Mouse (Mus musculus) liver, embryonic 12.5 days (tissue): ENCODE results near the gene Nudt16l1. TPM values are rescaled to one million over a fixed set of nuclear protein-coding genes. Genes with fewer than 3 reads are reported as not detected.

Source experiments
- ATAC-seq: fragments of 200-750 bp; cut with Nextera tagmentation; 2 replicates; pipeline ENCODE4 v1.8.0; 2017; ENCODE audit warnings: moderate number of reproducible peaks, mild to moderate bottlenecking, moderate library complexity
- H3K27ac ChIP-seq: fragments of 300-500 bp; sonication (generic); 2 replicates; pipeline ENCODE4 v1.5.1; 2016; ENCODE audit warnings: mild to moderate bottlenecking
- H3K27me3 ChIP-seq: fragments of 300-500 bp; sonication (generic); replicated peaks from 2 replicates; pipeline ENCODE4 v1.6.1; 2016; ENCODE audit warnings: mild to moderate bottlenecking, moderate library complexity
- H3K36me3 ChIP-seq: fragments of 300-500 bp; sonication (generic); 2 replicates; pipeline ENCODE4 v1.6.1; 2016; ENCODE audit warnings: mild to moderate bottlenecking, moderate library complexity
- H3K4me1 ChIP-seq: fragments of 300-500 bp; sonication (generic); 2 replicates; pipeline ENCODE4 v1.6.1; 2016
- H3K4me2 ChIP-seq: fragments of 300-500 bp; sonication (generic); 2 replicates; pipeline ENCODE4 v1.6.1; 2016; ENCODE audit warnings: mild to moderate bottlenecking, moderate library complexity
- H3K4me3 ChIP-seq: fragments of 300-500 bp; sonication (generic); 2 replicates; pipeline ENCODE4 v1.5.1; 2016; ENCODE audit warnings: mild to moderate bottlenecking, moderate library complexity
- H3K9ac ChIP-seq: fragments of 300-500 bp; sonication (generic); 2 replicates; pipeline ENCODE4 v1.6.1; 2016; ENCODE audit warnings: mild to moderate bottlenecking, moderate library complexity
- H3K9me3 ChIP-seq: fragments of 300-500 bp; sonication (generic); replicated peaks from 2 replicates; pipeline ENCODE4 v1.6.1; 2016; ENCODE audit warnings: mild to moderate bottlenecking, moderate library complexity
- WGBS: fragments of 180-500 bp; shearing (Covaris S2); methylation state at CpG from one replicate; pipeline ENCODE4 v1.1.7; 2016; ENCODE audit not compliant: insufficient replicate concordance; 5-methylcytosine and 5-hydroxymethylcytosine counted together
- polyA plus RNA-seq: library from polyadenylated mRNA; unstranded; fragments of >200 nt; fragmentation: Nextera tagmentation; extraction: Ambion mirVana; gene quantifications from 2 replicates; pipeline ENCODE4 v1.2.1, GENCODE M21; 2016

The Nudt16l1 gene
- polyA plus RNA-seq, 1 experiment from 2014 or later: 62.7 TPM

- Histone ChIP-seq H3K9me3 (no peaks in the 10 kb centered on the region), H3K9ac (no peak overlapping the region), H3K4me3 (no peak overlapping the region), H3K4me2 (no peak overlapping the region), H3K27me3 (no peaks in the 10 kb centered on the region), H3K36me3 (peaks cover 13% of the 10 kb centered on the region), H3K27ac (no peak overlapping the region), H3K4me1 (peaks cover 32% of the 10 kb centered on the region)
- 86% methylated on average over 3 of the region's 3 CpGs for WGBS
- no peak for ATAC-seq
Observed at GRCm38 (mm10) chr16:4904878-4905277, 33.7 kb upstream of the Nudt16l1 start.

GRCm38 (mm10) chr16:4905591-4905990 is 33.0 kb upstream of the Nudt16l1 start:
- H3K4me2 ChIP-seq: no peak overlapping the region
- no peaks in the 10 kb centered on the region for H3K27me3 ChIP-seq
- no peak overlapping the region for H3K4me3 ChIP-seq
- H3K9me3 ChIP-seq: no peaks in the 10 kb centered on the region
- no peak overlapping the region for H3K9ac ChIP-seq
- WGBS: 29% methylated on average over 1 of the region's 1 CpGs
- peaks cover 19% of the 10 kb centered on the region for H3K36me3 ChIP-seq
- peaks cover 32% of the 10 kb centered on the region for H3K4me1 ChIP-seq
- H3K27ac ChIP-seq: no peak overlapping the region
- ATAC-seq: no peak

GRCm38 (mm10) chr16:4906559-4906958 is 32.0 kb upstream of the Nudt16l1 start:
- H3K4me1 ChIP-seq: peaks cover 32% of the 10 kb centered on the region
- no peak overlapping the region for H3K4me3 ChIP-seq
- H3K9ac ChIP-seq: no peak overlapping the region
- H3K27me3 ChIP-seq: no peaks in the 10 kb centered on the region
- no peaks in the 10 kb centered on the region for H3K9me3 ChIP-seq
- H3K4me2 ChIP-seq: no peak overlapping the region
- peaks cover 28% of the 10 kb centered on the region for H3K36me3 ChIP-seq
- ATAC-seq: no peak
- H3K27ac ChIP-seq: no peak overlapping the region

- WGBS: 54% methylated on average over 2 of the region's 2 CpGs
- Histone ChIP-seq H3K4me3 (no peak overlapping the region), H3K9me3 (no peaks in the 10 kb centered on the region), H3K4me2 (no peak overlapping the region), H3K36me3 (peaks cover 37% of the 10 kb centered on the region), H3K27ac (no peak overlapping the region), H3K27me3 (no peaks in the 10 kb centered on the region), H3K4me1 (peaks cover 38% of the 10 kb centered on the region), H3K9ac (no peak overlapping the region)
- 0 out of 2 replicates have a peak, but pooled peaks have one; percentile 17 for ATAC-seq
Observed at GRCm38 (mm10) chr16:4907386-4907785, 31.2 kb upstream of the Nudt16l1 start.

- peaks cover 42% of the 10 kb centered on the region for H3K4me1 ChIP-seq
- H3K4me3 ChIP-seq: no peak overlapping the region
- H3K27me3 ChIP-seq: no peaks in the 10 kb centered on the region
- no peak overlapping the region for H3K27ac ChIP-seq
- peak; percentile 62 for ATAC-seq
- 36% methylated on average over 5 of the region's 5 CpGs for whole genome bisulfite sequencing
- H3K9me3 ChIP-seq: no peaks in the 10 kb centered on the region
- peak overlapping the region; percentile 26; the same call in 1 of the 2 replicates for H3K4me2 ChIP-seq
- no peak overlapping the region for H3K9ac ChIP-seq
- peaks cover 41% of the 10 kb centered on the region for H3K36me3 ChIP-seq
Observed at GRCm38 (mm10) chr16:4907972-4908371, 30.6 kb upstream of the Nudt16l1 start.

GRCm38 (mm10) chr16:4909745-4910144 is 28.8 kb upstream of the Nudt16l1 start:
- ATAC-seq: no peak
- no peak overlapping the region for H3K4me2 ChIP-seq
- H3K4me1 ChIP-seq: peaks cover 36% of the 10 kb centered on the region
- no peak overlapping the region for H3K9ac ChIP-seq
- no peaks in the 10 kb centered on the region for H3K9me3 ChIP-seq
- H3K27me3 ChIP-seq: no peaks in the 10 kb centered on the region
- no peak overlapping the region for H3K27ac ChIP-seq
- H3K36me3 ChIP-seq: peaks cover 41% of the 10 kb centered on the region
- H3K4me3 ChIP-seq: no peak overlapping the region
- WGBS: 91% methylated on average over 2 of the region's 2 CpGs

- peaks cover 49% of the 10 kb centered on the region for H3K36me3 ChIP-seq
- H3K27me3 ChIP-seq: no peaks in the 10 kb centered on the region
- no peak overlapping the region for H3K9ac ChIP-seq
- 87% methylated on average over 8 of the region's 8 CpGs for WGBS
- H3K4me3 ChIP-seq: no peak overlapping the region
- no peaks in the 10 kb centered on the region for H3K9me3 ChIP-seq
- no peak for ATAC-seq
- no peak overlapping the region for H3K4me2 ChIP-seq
- H3K4me1 ChIP-seq: peaks cover 26% of the 10 kb centered on the region
- H3K27ac ChIP-seq: no peak overlapping the region
Observed at GRCm38 (mm10) chr16:4910758-4911157, 27.8 kb upstream of the Nudt16l1 start.

GRCm38 (mm10) chr16:4912074-4912648 is 26.4 kb upstream of the Nudt16l1 start:
- 63% methylated on average over 10 of the region's 10 CpGs for WGBS
- Histone ChIP-seq H3K9ac (no peak overlapping the region), H3K36me3 (peaks cover 59% of the 10 kb centered on the region), H3K27me3 (no peaks in the 10 kb centered on the region), H3K9me3 (no peaks in the 10 kb centered on the region), H3K4me3 (no peak overlapping the region), H3K4me1 (peaks cover 26% of the 10 kb centered on the region), H3K4me2 (no peak overlapping the region), H3K27ac (peak overlapping the region; percentile 23; the same call in 1 of the 2 replicates)
- peak; percentile 18 for ATAC-seq

GRCm38 (mm10) chr16:4912907-4913782 is 25.4 kb upstream of the Nudt16l1 start:
- ATAC-seq: peak; percentile 14
- H3K4me1 ChIP-seq: peaks cover 17% of the 10 kb centered on the region
- H3K4me2 ChIP-seq: peak overlapping the region; percentile 30
- no peaks in the 10 kb centered on the region for H3K27me3 ChIP-seq
- H3K36me3 ChIP-seq: peaks cover 56% of the 10 kb centered on the region
- no peak overlapping the region for H3K9ac ChIP-seq
- WGBS: 54% methylated on average over 11 of the region's 11 CpGs
- H3K4me3 ChIP-seq: no peak overlapping the region
- peak overlapping the region; percentile 49 for H3K27ac ChIP-seq
- H3K9me3 ChIP-seq: no peaks in the 10 kb centered on the region

- no peaks in the 10 kb centered on the region for H3K27me3 ChIP-seq
- peaks cover 15% of the 10 kb centered on the region for H3K4me1 ChIP-seq
- peaks cover 55% of the 10 kb centered on the region for H3K36me3 ChIP-seq
- WGBS: 34% methylated on average over 12 of the region's 12 CpGs
- H3K4me3 ChIP-seq: no peak overlapping the region
- peak overlapping the region; percentile 30 for H3K4me2 ChIP-seq
- no peak overlapping the region for H3K9ac ChIP-seq
- ATAC-seq: peak; percentile 31
- H3K9me3 ChIP-seq: no peaks in the 10 kb centered on the region
- H3K27ac ChIP-seq: peak overlapping the region; percentile 49
Observed at GRCm38 (mm10) chr16:4913783-4914735, 24.5 kb upstream of the Nudt16l1 start.

- Histone ChIP-seq H3K27ac (no peak overlapping the region), H3K9ac (no peak overlapping the region), H3K4me1 (peaks cover 15% of the 10 kb centered on the region), H3K4me3 (no peak overlapping the region), H3K9me3 (no peaks in the 10 kb centered on the region), H3K4me2 (no peak overlapping the region), H3K27me3 (no peaks in the 10 kb centered on the region), H3K36me3 (peaks cover 37% of the 10 kb centered on the region)
- WGBS: 67% methylated on average over 3 of the region's 3 CpGs
- no peak for ATAC-seq
Observed at GRCm38 (mm10) chr16:4915931-4916330, 22.6 kb upstream of the Nudt16l1 start.
